Mouse (Mus musculus) hindbrain, embryonic 15.5 days (tissue): ENCODE measurements around the gene Ube4a. TPM values are rescaled to one million over a fixed set of nuclear protein-coding genes. Genes with fewer than 3 reads are reported as not detected.

Experiments
- ATAC-seq: fragments of 200-750 bp; cut with Nextera tagmentation; 2 replicates; pipeline ENCODE4 v1.8.0; 2017; ENCODE audit warnings: low read depth, moderate number of reproducible peaks, moderate TSS enrichment; ENCODE audit not compliant: low FRiP score
- H3K27ac ChIP-seq: fragments of 300-500 bp; sonication (generic); replicated peaks from 2 replicates; pipeline ENCODE4 v1.5.1; 2015; ENCODE audit warnings: mild to moderate bottlenecking, inconsistent platforms
- H3K27me3 ChIP-seq: fragments of 300-500 bp; sonication (generic); 2 replicates; pipeline ENCODE4 v1.6.1; 2015; ENCODE audit warnings: control low read depth, inconsistent platforms
- H3K36me3 ChIP-seq: fragments of 300-500 bp; sonication (generic); 2 replicates; pipeline ENCODE4 v1.6.1; 2015; ENCODE audit warnings: control low read depth, inconsistent platforms
- H3K4me1 ChIP-seq: fragments of 300-500 bp; sonication (generic); replicated peaks from 2 replicates; pipeline ENCODE4 v1.6.1; 2015; ENCODE audit warnings: control low read depth, inconsistent platforms
- H3K4me2 ChIP-seq: fragments of 300-500 bp; sonication (generic); 2 replicates; pipeline ENCODE4 v1.6.1; 2015; ENCODE audit warnings: moderate library complexity, mild to moderate bottlenecking, inconsistent platforms
- H3K4me3 ChIP-seq: fragments of 300-500 bp; sonication (generic); 2 replicates; pipeline ENCODE4 v1.5.1; 2015; ENCODE audit warnings: mild to moderate bottlenecking, inconsistent platforms
- H3K9ac ChIP-seq: fragments of 300-500 bp; sonication (generic); 2 replicates; pipeline ENCODE4 v1.6.1; 2015; ENCODE audit warnings: inconsistent platforms
- H3K9me3 ChIP-seq: fragments of 300-500 bp; sonication (generic); 2 replicates; pipeline ENCODE4 v1.6.1; 2016; ENCODE audit warnings: control low read depth, inconsistent platforms
- WGBS: fragments of 180-500 bp; shearing (Covaris S2); methylation state at CpG from one replicate; pipeline ENCODE4 v1.1.7; 2015; 5-methylcytosine and 5-hydroxymethylcytosine counted together
- polyA plus RNA-seq: library from polyadenylated mRNA; unstranded; fragments of >200 nt; fragmentation: Nextera tagmentation; extraction: Ambion mirVana; gene quantifications from 2 replicates; pipeline ENCODE4 v1.2.1, GENCODE M21; 2015

The Ube4a gene
- polyA plus RNA-seq, 1 experiment from 2014 or later, result 35.1 TPM

DNA sequence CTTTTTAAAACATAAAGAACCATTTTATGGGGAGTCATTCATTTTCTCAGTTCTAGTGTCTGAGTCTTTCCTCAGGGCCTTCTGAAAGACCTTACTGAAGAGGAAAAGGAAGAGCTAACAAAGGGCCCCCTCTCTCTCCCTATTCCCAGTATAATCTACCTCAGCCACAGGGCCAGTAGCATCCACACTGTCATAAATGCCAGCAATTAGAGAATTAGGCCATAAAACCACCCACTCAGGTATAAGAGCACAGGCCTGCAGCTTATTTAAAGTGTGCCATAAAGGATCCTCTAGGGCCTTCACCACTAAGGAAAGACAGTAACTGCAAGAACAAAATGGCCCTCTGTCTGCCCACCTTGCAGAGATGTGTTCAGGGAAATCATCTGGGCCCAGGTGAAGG, 91.2 kb downstream of the Ube4a start:
- Histone ChIP-seq H3K4me2 (no peak overlapping the region), H3K27ac (no peak overlapping the region), H3K4me1 (peaks cover 74% of the 10 kb centered on the region), H3K9ac (peak overlapping the region; percentile 11; the same call in 1 of the 2 replicates), H3K27me3 (no peaks in the 10 kb centered on the region), H3K9me3 (no peaks in the 10 kb centered on the region), H3K4me3 (no peak overlapping the region), H3K36me3 (no peaks in the 10 kb centered on the region)
- ATAC-seq, result no peak

DNA sequence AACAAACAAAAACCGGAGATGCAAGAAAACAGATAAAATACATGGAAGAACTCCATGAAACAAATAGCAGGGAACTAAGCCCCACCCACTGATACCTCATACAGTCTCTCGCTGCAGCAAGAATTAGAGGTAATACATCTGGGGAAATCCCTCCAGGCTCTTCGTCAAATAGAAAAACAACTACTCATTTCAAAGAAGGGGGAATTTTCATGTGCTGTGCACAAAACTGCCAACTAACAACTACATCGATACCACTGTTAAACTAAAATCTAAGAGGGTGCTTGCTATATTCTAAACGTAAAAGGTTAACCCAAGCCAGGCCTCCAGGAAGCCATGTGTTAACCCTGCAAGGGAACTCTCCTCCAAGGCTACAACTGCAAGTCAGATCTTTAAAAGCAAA, 91.7 kb downstream of the Ube4a start:
- Histone ChIP-seq H3K4me1 (peaks cover 69% of the 10 kb centered on the region), H3K27ac (no peak overlapping the region), H3K9me3 (no peaks in the 10 kb centered on the region), H3K4me2 (no peak overlapping the region), H3K9ac (no peak overlapping the region), H3K4me3 (no peak overlapping the region), H3K27me3 (no peaks in the 10 kb centered on the region), H3K36me3 (no peaks in the 10 kb centered on the region)
- 77% methylated on average over 5 of the region's 5 CpGs for WGBS
- no peak for ATAC-seq

Other genes starting within 250 kb of the Ube4a start
- 46.4 and 46.8 TPM in 2 replicates for gene Phldb1, start 230.4 kb downstream of the Ube4a start, polyA plus RNA-seq
- gene Arcn1, start 197.8 kb downstream of the Ube4a start, polyA plus RNA-seq, result 130 and 135 TPM in 2 replicates
- gene Ift46, start 197.7 kb downstream of the Ube4a start, polyA plus RNA-seq, result 153 and 158 TPM in 2 replicates
- gene Tmem25, start 166.3 kb downstream of the Ube4a start, polyA plus RNA-seq, result 20.2 and 22.7 TPM in 2 replicates
- gene Ttc36, start 162.5 kb downstream of the Ube4a start, polyA plus RNA-seq, result 0.26 and 0.42 TPM in 2 replicates
- 23.2 and 25.9 TPM in 2 replicates for gene Kmt2a, start 84.3 kb downstream of the Ube4a start, polyA plus RNA-seq
- 802 and 842 TPM in 2 replicates for gene Atp5l, start 44.9 kb downstream of the Ube4a start, polyA plus RNA-seq
- not detected in 2 replicates for gene Cd3g, start 14.8 kb upstream of the Ube4a start, polyA plus RNA-seq
- gene Cd3d, start 16.2 kb upstream of the Ube4a start, polyA plus RNA-seq, result not detected in 2 replicates
- 0.18 TPM in 1 of 2 replicates, not detected in the other for gene Cd3e, start 44.0 kb upstream of the Ube4a start, polyA plus RNA-seq
- 2.6 and 3.3 TPM in 2 replicates for gene Mpzl2, start 74.2 kb upstream of the Ube4a start, polyA plus RNA-seq
- 1.3 TPM in 2 replicates for gene Mpzl3, start 89.6 kb upstream of the Ube4a start, polyA plus RNA-seq
- gene Jaml, start 113.6 kb upstream of the Ube4a start, polyA plus RNA-seq, result 0.31 and 0.34 TPM in 2 replicates
- 10.3 TPM in 2 replicates for gene Scn2b, start 152.2 kb upstream of the Ube4a start, polyA plus RNA-seq
- gene Scn4b, start 172.8 kb upstream of the Ube4a start, polyA plus RNA-seq, result 0.31 and 0.55 TPM in 2 replicates
- not detected in 2 replicates for gene BC049352, start 216.4 kb upstream of the Ube4a start, polyA plus RNA-seq
- gene Tmprss4, start 238.5 kb upstream of the Ube4a start, polyA plus RNA-seq, result 0.14 TPM in 1 of 2 replicates, not detected in the other